Mouse (Mus musculus): ENCODE results near the gene Srgap3. TPM values are rescaled to one million over a fixed set of nuclear protein-coding genes. Genes with fewer than 3 reads are reported as not detected.

Gene Srgap3
- 0.60 and 1.1 TPM in 2 replicates for polyA plus RNA-seq (2015; fragmentation: Nextera tagmentation; extraction: Ambion mirVana)

DNA sequence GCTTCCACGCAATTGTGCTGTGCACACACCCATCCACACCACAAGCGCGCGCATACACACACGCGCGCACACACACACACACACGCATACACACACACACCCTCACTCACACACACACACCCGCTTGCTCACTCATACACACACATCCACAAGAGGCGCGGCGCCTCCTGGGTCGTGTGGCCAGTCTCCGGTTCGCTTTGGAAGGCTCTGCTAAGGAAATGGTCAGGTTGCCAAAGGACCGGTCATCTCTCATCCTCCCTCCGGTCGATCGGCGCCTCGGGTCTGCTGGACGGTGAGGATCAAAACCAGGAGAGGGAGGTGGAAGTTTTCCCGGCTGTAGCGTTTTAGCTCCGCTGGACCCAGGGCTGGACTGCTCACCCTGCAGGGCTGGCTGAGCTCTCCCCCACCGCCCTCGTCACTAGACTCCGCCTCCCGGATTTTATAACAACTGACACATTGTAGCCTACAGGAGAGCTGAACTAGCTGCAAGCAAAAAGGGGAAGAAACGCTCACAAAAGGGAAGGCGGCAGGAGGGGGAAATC lies at the start of gene Srgap3:
Gene Srgap3, minus strand, starts transcription at position 372 of the 542 bp plus-strand sequence.

DNA sequence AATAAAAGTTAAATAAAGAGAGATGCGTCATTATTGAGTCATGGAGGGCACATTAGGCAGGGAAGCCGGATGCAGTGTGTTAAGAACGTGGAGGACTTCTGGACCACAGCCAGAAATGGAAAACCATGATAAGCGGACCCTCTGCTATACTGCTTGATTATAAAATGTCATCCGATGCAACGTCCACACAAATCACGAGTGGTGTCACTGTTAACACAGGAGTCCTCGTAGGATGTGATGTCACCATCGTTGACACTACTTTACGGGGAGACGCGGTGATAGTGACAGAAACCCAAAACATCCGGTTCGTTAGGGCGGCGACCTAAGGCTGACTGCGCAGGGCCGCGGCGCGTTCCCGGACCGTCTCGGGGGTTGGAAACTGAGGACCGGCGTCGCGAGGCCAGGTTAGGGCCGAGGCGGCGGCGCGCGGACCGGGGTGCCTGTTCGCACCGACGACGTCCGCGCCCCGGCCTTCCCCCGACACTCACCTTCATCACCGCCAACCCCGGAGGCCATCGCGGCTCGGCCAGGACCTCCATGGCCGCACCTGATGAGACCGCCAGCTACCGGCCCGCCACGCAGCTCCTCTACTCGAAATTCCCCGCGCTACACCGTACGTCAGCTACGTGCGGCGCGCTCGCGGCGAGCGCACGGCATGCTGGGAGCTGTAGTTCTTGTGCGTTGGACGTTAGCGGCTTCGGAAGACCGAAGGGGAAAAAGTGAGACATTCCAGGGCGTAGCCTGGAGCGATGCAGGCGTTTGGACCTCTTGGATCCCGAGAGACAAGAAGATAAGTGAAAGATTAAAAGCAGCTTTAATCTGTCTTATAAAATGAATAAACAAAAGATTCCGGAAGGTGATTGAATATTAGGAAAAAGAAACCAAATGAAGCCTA lies 250.8 kb downstream of the Srgap3 start, which contains the start of gene Rad18:
Gene Rad18, minus strand, starts transcription at position 631 of the 895 bp plus-strand sequence.

Other genes with a start within 250 kb of the Srgap3 start
- gene Thumpd3, start 99.0 kb upstream of the Srgap3 start, polyA plus RNA-seq (2015; fragmentation: Nextera tagmentation; extraction: Ambion mirVana): 30.1 and 33.1 TPM in 2 replicates
- gene Setd5, start 130.1 kb upstream of the Srgap3 start, polyA plus RNA-seq (2015; fragmentation: Nextera tagmentation; extraction: Ambion mirVana): 35.8 and 47.0 TPM in 2 replicates
- 0.42 and 0.46 TPM in 2 replicates for gene Lhfpl4, start 248.1 kb upstream of the Srgap3 start, polyA plus RNA-seq (2015; fragmentation: Nextera tagmentation; extraction: Ambion mirVana)